Mouse (Mus musculus) testis, adult 2 months (tissue): ENCODE results near the gene Tob2. TPM values are rescaled to one million over a fixed set of nuclear protein-coding genes. Genes with fewer than 3 reads are reported as not detected.

ENCODE experiments used
- H3K27ac ChIP-seq: fragments of 200-500 bp; 2 replicates; pipeline ENCODE4 v1.5.1; 2012; ENCODE audit warnings: low read depth, low read length; ENCODE audit not compliant: control insufficient read depth, insufficient read depth
- H3K27me3 ChIP-seq: fragments of 200-500 bp; 2 replicates; pipeline ENCODE4 v1.6.1; 2012; ENCODE audit warnings: mild to moderate bottlenecking, low read length, moderate library complexity; ENCODE audit not compliant: control insufficient read depth, insufficient read depth
- H3K36me3 ChIP-seq: fragments of 200-500 bp; 2 replicates; pipeline ENCODE4 v1.6.1; 2012; ENCODE audit warnings: mild to moderate bottlenecking, low read length; ENCODE audit not compliant: control insufficient read depth, insufficient read depth
- H3K4me1 ChIP-seq: fragments of 200-500 bp; 2 replicates; pipeline ENCODE4 v1.6.1; 2012; ENCODE audit warnings: low read length; ENCODE audit not compliant: control insufficient read depth, insufficient read depth
- H3K4me3 ChIP-seq: fragments of 200-500 bp; 2 replicates; pipeline ENCODE4 v1.5.1; 2012; ENCODE audit warnings: low read depth, mild to moderate bottlenecking, low read length, moderate library complexity, mixed read lengths; ENCODE audit not compliant: control insufficient read depth
- CTCF ChIP-seq: fragments of 200-500 bp; IDR thresholded peaks from 2 replicates; pipeline ENCODE4 v1.5.1; 2012; ENCODE audit warnings: low read depth, mild to moderate bottlenecking, inconsistent platforms, low read length, moderate library complexity; ENCODE audit not compliant: control insufficient read depth, insufficient read depth, insufficient replicate concordance
- POLR2A ChIP-seq: fragments of 200-500 bp; IDR thresholded peaks from 2 replicates; pipeline ENCODE4 v1.6.1; 2012; ENCODE audit warnings: low read depth, mild to moderate bottlenecking, inconsistent platforms, low read length, moderate library complexity; ENCODE audit not compliant: control insufficient read depth
- polyA plus RNA-seq: library from polyadenylated mRNA; depleted of rRNA; stranded (reverse); fragments of >200 nt; gene quantifications from 2 replicates; pipeline ENCODE4 v1.2.3, GENCODE M21; 2012

The Tob2 gene
- polyA plus RNA-seq, 1 experiment: 7.3 TPM

GRCm38 (mm10) chr15:81835007-81835880 lies 23.4 kb downstream of the Tob2 start:
- Histone ChIP-seq H3K4me3 (no peak overlapping the region), H3K27ac (0 out of 2 replicates have a peak overlapping the region, but pooled peaks have one; percentile 18), H3K4me1 (peaks cover 10% of the 10 kb centered on the region), H3K36me3 (no peaks in the 10 kb centered on the region), H3K27me3 (no peaks in the 10 kb centered on the region)
- no peak for TF ChIP-seq POLR2A
- TF ChIP-seq CTCF: no peak

GRCm38 (mm10) chr15:81834171-81834841 lies 24.3 kb downstream of the Tob2 start:
- H3K27me3 ChIP-seq: no peaks in the 10 kb centered on the region
- no peak overlapping the region for H3K4me3 ChIP-seq
- no peak overlapping the region for H3K27ac ChIP-seq
- H3K4me1 ChIP-seq: peaks cover 10% of the 10 kb centered on the region
- TF ChIP-seq POLR2A: no peak
- no peak for TF ChIP-seq CTCF
- H3K36me3 ChIP-seq: no peaks in the 10 kb centered on the region

GRCm38 (mm10) chr15:81833481-81833880 lies 25.1 kb downstream of the Tob2 start:
- Histone ChIP-seq H3K4me1 (peaks cover 10% of the 10 kb centered on the region), H3K27ac (no peak overlapping the region), H3K36me3 (no peaks in the 10 kb centered on the region), H3K4me3 (no peak overlapping the region), H3K27me3 (no peaks in the 10 kb centered on the region)
- TF ChIP-seq CTCF (no peak), POLR2A (no peak)

- Histone ChIP-seq H3K36me3 (no peaks in the 10 kb centered on the region), H3K27me3 (no peaks in the 10 kb centered on the region), H3K4me3 (no peak overlapping the region), H3K4me1 (peaks cover 10% of the 10 kb centered on the region), H3K27ac (no peak overlapping the region)
- TF ChIP-seq POLR2A: no peak
- TF ChIP-seq CTCF: no peak
These were observed 26.4 kb downstream of the Tob2 start for GRCm38 (mm10) chr15:81832219-81832618.

- Histone ChIP-seq H3K36me3 (no peaks in the 10 kb centered on the region), H3K4me3 (no peak overlapping the region), H3K4me1 (peaks cover 6% of the 10 kb centered on the region), H3K27ac (no peak overlapping the region; the same call in 1 of the 2 replicates), H3K27me3 (no peaks in the 10 kb centered on the region)
- TF ChIP-seq POLR2A (no peak), CTCF (peak; percentile 80; the same call in 1 of the 2 replicates)
These were observed 27.3 kb downstream of the Tob2 start for GRCm38 (mm10) chr15:81831136-81831825.

GRCm38 (mm10) chr15:81830530-81830929 lies 28.1 kb downstream of the Tob2 start:
- Histone ChIP-seq H3K4me1 (peaks cover 2% of the 10 kb centered on the region; the same call in 1 of the 2 replicates), H3K4me3 (no peak overlapping the region), H3K27me3 (no peaks in the 10 kb centered on the region), H3K27ac (no peak overlapping the region), H3K36me3 (no peaks in the 10 kb centered on the region)
- TF ChIP-seq CTCF: no peak
- TF ChIP-seq POLR2A: no peak

GRCm38 (mm10) chr15:81829208-81829580 lies 29.4 kb downstream of the Tob2 start:
- Histone ChIP-seq H3K27ac (no peak overlapping the region), H3K27me3 (no peaks in the 10 kb centered on the region), H3K4me1 (no peaks in the 10 kb centered on the region; the same call in 1 of the 2 replicates), H3K36me3 (peaks cover 3% of the 10 kb centered on the region; the same call in 1 of the 2 replicates), H3K4me3 (no peak overlapping the region)
- no peak for TF ChIP-seq POLR2A
- no peak for TF ChIP-seq CTCF
